Mouse (Mus musculus) heart, adult 2 months (tissue): ENCODE measurements at regions not wholly inside any gene's neighbourhood (a gene's known extent, or its start where the extent isn't known, plus 50 kb on each side); places are given as distances from the start of the nearest gene placed in this dataset.

Source experiments
- CTCF ChIP-seq: fragments of 200-600 bp; IDR thresholded peaks from 2 replicates; pipeline ENCODE4 v1.8.1; 2022; ENCODE audit warnings: antibody characterized with exemption, mild to moderate bottlenecking, moderate library complexity
- EP300 ChIP-seq: fragments of 200-500 bp; IDR thresholded peaks from 2 replicates; pipeline ENCODE4 v1.6.1; 2011; ENCODE audit warnings: low read depth, low read length, control low read depth; ENCODE audit not compliant: insufficient read depth
- POLR2A ChIP-seq: fragments of 200-500 bp; IDR thresholded peaks from 2 replicates; pipeline ENCODE4 v1.6.1; 2011; ENCODE audit warnings: mild to moderate bottlenecking, low read depth, low read length, control low read depth; ENCODE audit not compliant: insufficient read depth

DNA sequence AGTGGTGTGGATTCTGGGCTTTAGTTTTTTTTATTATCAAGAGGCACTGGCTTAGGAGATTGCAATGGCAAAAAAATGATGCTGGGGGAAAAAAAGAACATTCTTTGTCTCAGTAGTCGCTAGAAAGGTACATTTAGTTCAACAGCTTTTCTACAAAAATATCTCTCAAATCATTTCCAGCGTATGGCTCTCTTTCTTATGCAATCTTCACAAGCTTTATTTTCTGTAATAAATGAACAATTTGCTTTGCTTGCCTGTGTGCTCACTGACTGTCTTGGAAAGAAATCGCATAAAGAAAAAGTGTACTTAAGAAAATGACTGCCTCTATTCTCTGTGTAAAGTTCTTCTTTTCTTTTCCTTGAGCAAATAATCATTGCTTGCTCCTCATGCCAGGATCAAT lies 742.1 kb upstream of the Lrrc4c start:
- TF ChIP-seq POLR2A (no peak), CTCF (no peak), EP300 (no peak)
